Mouse (Mus musculus): ENCODE data around the gene D230025D16Rik. TPM values are rescaled to one million over a fixed set of nuclear protein-coding genes. Genes with fewer than 3 reads are reported as not detected.
A peak's percentile ranks its signal among the peaks of the same experiment; 100 is the strongest.
"Not testable (repeated sequence)": the region's sequence is repeated elsewhere in the genome, so short reads cannot be mapped to it uniquely, and the experiment has no call there.

The D230025D16Rik gene
- 27.0 and 27.1 TPM in 2 replicates for polyA plus RNA-seq (2016; fragmentation: Nextera tagmentation; extraction: Ambion mirVana)

- Histone ChIP-seq H3K36me3 (no peaks in the 10 kb centered on the region), H3K27ac (peak within 1 kb of the TSS; percentile 91), H3K4me1 (replicated peaks) (peaks cover 21% of the 10 kb centered on the region), H3K4me3 (peak within 1 kb of the TSS; percentile 97), H3K27me3 (ENCODE audit: insufficient read depth, poor library complexity, severe bottlenecking) (no peaks in the 10 kb centered on the region), H3K9me3 (no peaks in the 10 kb centered on the region)
- 4% methylated on average over 34 of the region's 34 CpGs for WGBS
- peak; percentile 98 for DNase-seq (ENCODE audit: low spot score)
Measured at GRCm38 (mm10) chr8:105224413-105225271, at the start of gene D230025D16Rik. Gene D230025D16Rik (plus strand): TSS chr8:105225145.

GRCm38 (mm10) chr8:105175287-105175686 lies 49.7 kb upstream of the D230025D16Rik start:
- DNase-seq (ENCODE audit: low spot score); H3K27me3 ChIP-seq (ENCODE audit: insufficient read depth, poor library complexity, severe bottlenecking); H3K4me3 ChIP-seq; H3K9me3 ChIP-seq; H3K27ac ChIP-seq: not testable (repeated sequence)
- Histone ChIP-seq H3K4me1 (replicated peaks) (peaks cover 18% of the 10 kb centered on the region), H3K36me3 (peaks cover 60% of the 10 kb centered on the region)
- 97% methylated on average over 3 of the region's 3 CpGs for WGBS

DNA sequence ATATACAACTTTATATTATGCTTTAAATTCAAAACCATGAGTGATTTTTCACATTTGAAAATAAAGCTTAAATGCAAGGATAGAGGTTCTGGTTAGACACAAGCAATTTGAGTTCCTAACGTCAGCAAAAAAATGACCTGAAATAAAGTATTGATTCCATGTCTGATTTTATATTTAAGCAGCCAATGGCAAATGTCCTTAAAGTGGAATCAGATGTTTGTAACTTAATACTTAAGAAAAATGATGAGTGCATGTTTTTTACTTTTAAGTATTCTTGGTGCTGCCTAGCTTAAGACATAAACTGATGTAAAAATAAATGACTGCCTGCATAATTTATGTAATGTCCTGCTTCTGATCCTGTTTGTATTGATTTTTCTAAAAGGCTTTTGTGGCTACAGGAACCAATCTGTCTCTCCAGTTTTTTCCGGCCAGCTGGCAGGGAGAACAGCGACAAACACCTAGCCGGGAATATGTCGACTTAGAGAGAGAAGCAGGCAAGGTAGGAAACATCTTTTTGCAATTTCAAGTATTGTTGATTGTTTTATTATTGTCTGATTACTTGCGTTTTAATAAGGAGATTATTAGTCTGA lies 46.6 kb upstream of the D230025D16Rik start:
- 86% methylated on average over 6 of the region's 6 CpGs for WGBS

GRCm38 (mm10) chr8:105182201-105182600 lies 42.7 kb upstream of the D230025D16Rik start:
- no peak for DNase-seq (ENCODE audit: low spot score)
- H3K36me3 ChIP-seq = peaks cover 88% of the 10 kb centered on the region
- WGBS = 96% methylated on average over 1 of the region's 1 CpGs

More for the DNA sequence above, 46.6 kb upstream of the D230025D16Rik start:
- Histone ChIP-seq H3K27me3 (ENCODE audit: insufficient read depth, poor library complexity, severe bottlenecking) (no peaks in the 10 kb centered on the region), H3K27ac (no peak overlapping the region), H3K4me1 (replicated peaks) (peaks cover 7% of the 10 kb centered on the region), H3K4me3 (no peak overlapping the region), H3K36me3 (peaks cover 87% of the 10 kb centered on the region), H3K9me3 (no peaks in the 10 kb centered on the region)
- DNase-seq (ENCODE audit: low spot score) = no peak

GRCm38 (mm10) chr8:105186467-105187005 lies 38.4 kb upstream of the D230025D16Rik start:
- peaks cover 66% of the 10 kb centered on the region for H3K36me3 ChIP-seq
- no peak overlapping the region for H3K27ac ChIP-seq
- WGBS = 77% methylated on average over 1 of the region's 1 CpGs
- no peaks in the 10 kb centered on the region for H3K9me3 ChIP-seq
- no peak for DNase-seq (ENCODE audit: low spot score)
- no peak overlapping the region for H3K4me3 ChIP-seq
- H3K27me3 ChIP-seq (ENCODE audit: insufficient read depth, poor library complexity, severe bottlenecking) = no peaks in the 10 kb centered on the region
- no peaks in the 10 kb centered on the region for H3K4me1 ChIP-seq (replicated peaks)

More at GRCm38 (mm10) chr8:105182201-105182600, 42.7 kb upstream of the D230025D16Rik start:
- H3K4me3 ChIP-seq = no peak overlapping the region
- H3K4me1 ChIP-seq (replicated peaks) = no peaks in the 10 kb centered on the region
- no peaks in the 10 kb centered on the region for H3K9me3 ChIP-seq
- no peaks in the 10 kb centered on the region for H3K27me3 ChIP-seq (ENCODE audit: insufficient read depth, poor library complexity, severe bottlenecking)
- no peak overlapping the region for H3K27ac ChIP-seq

DNA sequence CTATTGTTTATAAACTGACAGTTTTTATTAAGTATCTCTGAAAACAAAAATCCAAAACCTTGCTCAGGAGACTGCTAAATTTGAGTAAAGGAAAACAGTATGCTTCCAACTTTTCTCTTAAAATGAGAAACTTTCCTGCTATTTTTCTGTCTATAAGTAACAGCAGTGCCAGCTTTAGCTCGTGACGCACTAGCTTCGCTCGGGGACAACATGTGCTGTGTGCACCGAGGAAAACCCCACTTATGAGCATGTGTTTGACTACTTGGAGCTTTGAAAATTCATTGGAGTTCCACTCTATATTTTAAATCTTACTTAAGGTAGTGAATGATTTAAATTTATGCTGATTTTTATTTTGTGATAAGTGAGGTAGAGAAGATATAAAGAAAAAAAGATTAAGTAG lies 32.8 kb upstream of the D230025D16Rik start:
- 96% methylated on average over 5 of the region's 5 CpGs for WGBS
- no peak overlapping the region for H3K27ac ChIP-seq
- no peaks in the 10 kb centered on the region for H3K4me1 ChIP-seq (replicated peaks)
- DNase-seq (ENCODE audit: low spot score) = no peak
- no peaks in the 10 kb centered on the region for H3K27me3 ChIP-seq (ENCODE audit: insufficient read depth, poor library complexity, severe bottlenecking)
- peaks cover 69% of the 10 kb centered on the region for H3K36me3 ChIP-seq
- H3K9me3 ChIP-seq = no peaks in the 10 kb centered on the region
- H3K4me3 ChIP-seq = no peak overlapping the region

DNA sequence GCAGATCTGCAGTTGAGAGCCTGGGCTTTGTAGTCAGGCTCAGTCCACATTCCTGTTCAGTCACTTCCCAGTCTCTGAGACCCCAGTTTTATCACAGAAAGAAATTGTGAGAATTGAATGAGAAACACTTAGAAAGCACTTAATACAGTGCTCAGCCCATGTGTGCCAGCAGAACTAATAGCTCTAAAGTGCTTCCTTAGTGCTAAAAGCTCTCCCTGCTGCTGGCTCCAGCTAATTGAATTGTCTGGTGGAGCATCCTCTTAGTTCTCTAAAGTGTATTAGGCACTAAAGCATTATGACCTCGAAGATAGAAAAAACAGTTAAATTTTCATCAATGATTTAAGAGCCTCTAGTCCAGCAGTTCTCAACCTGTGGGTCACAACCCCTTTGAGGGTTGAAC lies 19.2 kb upstream of the D230025D16Rik start:
- 81% methylated on average over 1 of the region's 1 CpGs for WGBS

GRCm38 (mm10) chr8:105206766-105207275 lies 18.1 kb upstream of the D230025D16Rik start:
- Histone ChIP-seq H3K4me3 (no peak overlapping the region), H3K27ac (no peak overlapping the region), H3K36me3 (peaks cover 70% of the 10 kb centered on the region), H3K4me1 (replicated peaks) (no peaks in the 10 kb centered on the region), H3K9me3 (no peaks in the 10 kb centered on the region), H3K27me3 (ENCODE audit: insufficient read depth, poor library complexity, severe bottlenecking) (no peaks in the 10 kb centered on the region)
- 88% methylated on average over 7 of the region's 7 CpGs for WGBS
- no peak for DNase-seq (ENCODE audit: low spot score)

More for the DNA sequence above, 19.2 kb upstream of the D230025D16Rik start:
- Histone ChIP-seq H3K9me3 (no peaks in the 10 kb centered on the region), H3K36me3 (peaks cover 72% of the 10 kb centered on the region), H3K4me3 (no peak overlapping the region), H3K27ac (no peak overlapping the region), H3K27me3 (ENCODE audit: insufficient read depth, poor library complexity, severe bottlenecking) (no peaks in the 10 kb centered on the region), H3K4me1 (replicated peaks) (no peaks in the 10 kb centered on the region)
- DNase-seq (ENCODE audit: low spot score) = no peak

DNA sequence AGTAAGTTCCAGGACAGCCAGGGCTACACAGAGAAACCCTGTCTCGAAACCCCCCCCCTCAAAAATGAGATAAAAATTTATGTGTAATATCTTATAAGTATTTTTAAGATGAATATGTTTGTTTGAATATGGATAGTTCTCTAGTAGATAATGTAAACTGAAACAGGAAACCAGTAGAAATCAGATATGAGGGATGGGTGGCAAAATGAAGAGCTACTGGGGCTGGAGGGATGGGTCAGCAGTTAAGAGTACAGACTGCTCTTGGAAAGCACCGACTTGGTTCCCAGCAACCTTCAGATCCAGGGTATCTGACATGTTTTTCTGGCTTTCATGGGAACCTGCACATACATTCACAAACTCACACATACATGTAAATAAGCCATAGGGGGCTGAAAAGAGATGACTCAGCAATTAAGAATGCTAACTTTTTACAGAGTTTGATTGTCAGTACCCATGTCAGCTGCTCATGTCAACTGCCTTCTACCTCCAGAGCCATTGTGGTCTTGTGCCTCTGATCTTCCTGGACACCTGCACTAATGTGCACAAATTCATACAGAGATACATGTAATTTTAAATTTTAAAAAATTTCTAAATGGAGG lies 17.2 kb upstream of the D230025D16Rik start:
- Histone ChIP-seq H3K27ac (no peak overlapping the region), H3K27me3 (ENCODE audit: insufficient read depth, poor library complexity, severe bottlenecking) (no peaks in the 10 kb centered on the region), H3K9me3 (no peaks in the 10 kb centered on the region), H3K36me3 (peaks cover 62% of the 10 kb centered on the region), H3K4me3 (no peak overlapping the region), H3K4me1 (replicated peaks) (no peaks in the 10 kb centered on the region)
- 94% methylated on average over 2 of the region's 2 CpGs for WGBS
- DNase-seq (ENCODE audit: low spot score) = no peak

- no peaks in the 10 kb centered on the region for H3K4me1 ChIP-seq (replicated peaks)
- no peak overlapping the region for H3K27ac ChIP-seq
- DNase-seq (ENCODE audit: low spot score) = no peak
- no peak overlapping the region for H3K4me3 ChIP-seq
- H3K36me3 ChIP-seq = peaks cover 58% of the 10 kb centered on the region
- 69% methylated on average over 1 of the region's 1 CpGs for WGBS
- no peaks in the 10 kb centered on the region for H3K27me3 ChIP-seq (ENCODE audit: insufficient read depth, poor library complexity, severe bottlenecking)
- H3K9me3 ChIP-seq = no peaks in the 10 kb centered on the region
Measured at GRCm38 (mm10) chr8:105209153-105210110, 15.5 kb upstream of the D230025D16Rik start.

- peaks cover 63% of the 10 kb centered on the region for H3K36me3 ChIP-seq
- no peak for DNase-seq (ENCODE audit: low spot score)
Measured at GRCm38 (mm10) chr8:105214104-105214503, 10.8 kb upstream of the D230025D16Rik start.

More at GRCm38 (mm10) chr8:105214104-105214503, 10.8 kb upstream of the D230025D16Rik start:
- Histone ChIP-seq H3K9me3 (no peaks in the 10 kb centered on the region), H3K27me3 (ENCODE audit: insufficient read depth, poor library complexity, severe bottlenecking) (no peaks in the 10 kb centered on the region), H3K27ac (no peak overlapping the region), H3K4me1 (replicated peaks) (no peaks in the 10 kb centered on the region), H3K4me3 (no peak overlapping the region)
- WGBS = 94% methylated on average over 5 of the region's 5 CpGs

All from hindbrain, embryonic 10.5 days (tissue).